Mouse (Mus musculus) mouse embryonic stem cell (cell line): ENCODE data around the gene Lbhd2.

ENCODE experiments used
- in situ Hi-C, 2 experiments: fragments of 300-500 bp; cut with MboI; formaldehyde crosslinking; loops; 1 replicate in 1 of 2; 3 replicates in 1 of 2; pipeline ENCODE4 v1.14.3; 2019 to 2020; ENCODE audit warnings: low sequenced_read_pairs in 2 of 2, low pct_unique_long_range_greater_than_20kb in 1 of 2, mixed read lengths in 1 of 2; ENCODE audit not compliant: unreplicated experiment in 1 of 2

The Lbhd2 gene

GRCm38 (mm10) chr12:111443011-111443870 lies 36.6 kb downstream of the Lbhd2 start:
- in situ Hi-C loops = no loop called here

DNA sequence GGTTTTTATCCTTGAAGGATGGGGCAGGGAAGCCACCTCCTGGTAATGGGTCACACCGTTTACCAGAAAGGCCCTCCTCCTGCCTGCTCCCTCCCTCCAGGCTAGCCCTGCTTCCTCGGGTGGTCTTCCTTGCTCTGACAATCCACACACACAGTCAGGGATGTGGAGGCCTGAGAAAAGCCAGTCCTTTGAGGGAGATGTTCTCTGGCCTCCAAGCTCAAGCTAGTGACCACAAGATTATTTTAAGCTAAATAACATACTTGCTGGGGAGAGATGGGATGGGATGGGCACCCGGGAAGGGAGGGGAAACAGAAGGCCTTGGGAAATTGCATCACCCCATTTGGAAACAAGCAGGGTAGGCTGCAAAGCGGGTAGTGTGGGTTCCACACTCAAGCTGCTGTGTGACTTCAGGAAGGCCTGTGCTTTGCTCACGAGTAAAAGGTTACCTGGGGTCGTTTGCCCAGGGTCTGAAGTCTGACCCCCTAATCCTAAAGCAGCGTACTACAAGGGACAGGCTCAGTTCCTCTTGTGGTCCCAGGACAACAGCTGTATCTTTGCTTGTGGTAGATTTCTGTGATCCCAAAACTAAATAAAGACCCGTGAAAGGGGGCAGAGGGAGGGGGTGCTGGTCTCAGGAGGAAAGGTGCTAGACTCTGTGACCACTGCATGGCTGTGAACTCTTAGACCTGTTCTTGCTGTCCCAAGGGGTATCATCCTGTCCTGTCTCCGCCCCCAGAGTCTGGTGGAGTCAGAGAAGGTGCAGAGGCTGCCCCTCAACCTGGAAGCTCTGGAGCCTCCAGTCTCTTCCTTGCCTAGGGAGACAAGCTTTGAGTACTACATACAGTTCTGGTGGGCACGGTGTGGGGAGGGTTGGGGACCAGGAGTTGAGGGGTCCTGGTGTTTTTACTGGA lies 37.6 kb downstream of the Lbhd2 start:
- in situ Hi-C loops = no loop called here

DNA sequence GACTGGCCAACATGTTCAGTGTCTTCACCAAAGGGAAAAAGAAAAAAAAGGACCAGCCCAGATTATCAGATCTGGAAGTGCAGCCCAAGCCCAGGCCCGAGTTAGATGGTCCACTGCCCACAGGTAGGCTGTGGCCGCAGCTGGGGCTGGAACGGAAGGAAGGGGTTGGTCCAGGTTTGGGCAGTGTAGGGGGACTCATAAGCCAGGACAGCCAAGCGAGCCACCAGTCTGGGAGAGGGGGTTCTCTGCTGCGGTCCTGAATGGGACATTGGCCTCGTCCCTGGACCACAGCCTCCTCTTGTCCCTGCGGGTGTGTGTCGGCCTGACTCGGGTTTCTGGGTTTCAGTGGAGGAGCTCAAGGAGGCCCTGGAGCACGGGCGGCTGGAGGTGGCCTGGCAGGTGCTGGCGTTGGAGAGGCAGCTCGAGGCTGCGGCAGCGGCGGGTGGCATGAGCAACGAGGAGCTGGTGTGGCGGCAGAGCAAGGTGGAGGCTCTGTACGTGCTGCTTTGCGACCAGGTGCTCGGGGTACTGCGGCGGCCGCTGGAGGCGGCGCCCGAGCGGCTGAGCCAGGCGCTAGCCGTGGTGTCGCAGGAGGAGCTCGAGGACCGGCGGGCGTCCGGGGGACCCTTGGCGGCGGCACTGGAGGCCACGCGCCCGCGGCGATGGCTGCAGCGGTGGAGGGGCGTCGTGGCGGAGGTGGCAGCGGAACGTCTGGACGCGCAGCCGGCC lies 38.7 kb downstream of the Lbhd2 start:
- in situ Hi-C loops = no loop called here

DNA sequence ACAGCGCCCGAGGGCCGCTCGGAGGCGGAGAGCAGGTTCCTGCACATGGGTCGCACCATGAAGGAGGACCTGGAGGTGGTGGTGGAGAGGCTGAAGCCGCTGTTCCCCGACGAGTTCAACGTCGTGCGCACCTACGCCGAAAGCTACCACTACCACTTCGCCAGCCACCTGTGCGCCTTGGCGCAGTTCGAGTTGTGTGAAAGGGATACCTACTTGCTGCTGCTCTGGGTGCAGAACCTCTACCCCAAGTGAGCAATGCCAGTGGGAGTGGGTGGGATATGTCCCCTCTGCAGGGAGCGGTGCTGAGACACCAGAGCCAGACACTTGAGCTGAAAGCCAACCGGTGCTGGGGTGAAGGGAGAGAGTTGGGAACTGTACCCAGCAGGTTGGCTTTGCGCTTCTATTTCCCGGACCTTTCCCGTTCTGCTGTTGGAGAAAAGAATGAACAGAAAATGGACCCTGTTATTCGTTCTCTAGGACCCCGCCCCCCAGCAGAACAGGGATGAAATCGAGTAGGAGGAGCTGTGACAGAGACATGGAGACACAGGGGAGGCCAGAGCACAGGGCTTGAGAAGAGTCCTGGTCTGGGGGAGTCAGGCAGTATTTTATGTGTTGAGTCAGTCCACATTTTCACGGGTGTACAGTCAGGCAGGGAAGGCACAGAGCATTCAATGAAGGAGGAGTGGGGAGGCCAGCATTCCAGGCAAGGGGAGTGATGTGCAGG lies 39.4 kb downstream of the Lbhd2 start:
- in situ Hi-C loops = no loop called here

DNA sequence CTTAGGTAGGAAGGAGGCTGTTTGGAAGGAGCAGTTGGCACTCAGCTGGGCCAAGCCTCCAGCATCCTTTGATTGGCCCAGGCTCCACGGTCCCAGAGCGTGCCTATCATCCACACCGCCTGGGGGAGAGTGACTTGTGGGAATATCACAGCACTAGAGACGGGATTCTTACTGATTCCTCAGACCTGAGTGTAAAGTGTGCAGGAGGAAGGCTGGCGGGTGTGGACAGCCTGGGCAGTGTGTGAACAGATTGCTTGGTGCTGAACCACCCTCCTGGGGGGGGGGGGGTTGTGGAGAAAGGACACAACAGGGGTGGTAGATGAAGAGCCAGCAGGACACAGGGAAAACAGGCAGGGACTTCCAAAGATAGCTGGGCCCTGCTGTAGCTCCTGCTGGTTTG lies 40.1 kb downstream of the Lbhd2 start:
- in situ Hi-C loops = no loop called here

DNA sequence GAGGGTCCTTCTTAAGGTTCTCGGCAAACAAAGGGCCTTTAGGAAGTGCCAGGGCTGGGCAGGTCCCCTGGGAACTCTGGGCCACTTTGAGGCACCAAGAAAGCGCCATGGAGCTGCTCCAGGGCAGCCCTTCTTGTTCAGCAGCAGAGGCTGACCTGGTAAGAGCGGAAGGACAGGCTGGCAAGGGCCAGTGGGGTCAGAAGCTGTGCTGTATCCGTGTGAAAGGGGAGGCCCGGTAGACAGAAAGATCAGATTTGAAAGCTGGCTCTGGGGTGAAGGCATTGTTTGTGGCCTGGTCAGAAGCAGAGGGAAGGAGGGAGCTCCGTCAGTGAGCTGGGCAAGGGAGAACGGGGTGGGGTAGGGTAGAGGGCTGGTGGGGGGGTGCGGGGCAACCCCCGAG lies 40.7 kb downstream of the Lbhd2 start:
- in situ Hi-C loops = no loop called here

GRCm38 (mm10) chr12:111447898-111448760 lies 41.5 kb downstream of the Lbhd2 start:
- in situ Hi-C loops = no loop called here

DNA sequence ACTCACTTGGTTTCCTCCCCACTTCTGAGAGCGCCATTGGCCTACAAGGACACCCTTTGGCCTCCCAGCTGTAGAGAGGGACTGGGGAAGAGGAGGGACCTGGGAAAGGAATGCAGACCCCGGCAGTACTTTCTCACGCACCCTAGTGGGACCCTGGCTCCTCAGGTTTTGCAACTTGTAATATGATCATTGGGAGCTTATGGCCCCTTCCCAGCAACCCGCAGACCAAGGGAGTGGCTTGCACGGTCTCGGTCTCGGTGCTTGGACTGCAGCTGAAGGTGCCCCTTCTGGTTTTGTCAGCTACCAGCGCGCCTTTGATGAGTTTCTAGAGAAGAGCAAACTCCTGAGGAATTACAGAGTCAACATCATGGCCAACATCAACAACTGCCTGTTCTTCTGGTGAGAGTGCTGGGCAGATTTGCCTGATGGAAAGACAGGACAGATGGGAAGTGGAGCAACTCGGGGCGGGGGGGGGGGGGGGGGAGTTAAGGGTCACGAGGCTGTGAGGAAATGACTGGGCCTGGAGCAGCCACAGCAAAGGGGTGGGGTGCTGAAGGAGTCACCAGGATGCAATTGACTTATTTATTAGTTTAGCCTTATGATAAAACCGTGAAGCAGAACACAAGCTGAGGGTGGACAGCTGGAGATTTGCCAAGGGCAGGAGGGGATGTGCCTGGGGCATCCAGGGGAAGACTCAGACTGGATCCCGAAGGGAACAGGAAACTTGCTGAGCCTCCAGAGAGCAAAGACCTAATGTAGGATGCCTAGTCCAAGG lies 42.5 kb downstream of the Lbhd2 start:
- in situ Hi-C loops = no loop called here

- in situ Hi-C loops = no loop called here
Observed at GRCm38 (mm10) chr12:111450359-111450758, 43.8 kb downstream of the Lbhd2 start.

DNA sequence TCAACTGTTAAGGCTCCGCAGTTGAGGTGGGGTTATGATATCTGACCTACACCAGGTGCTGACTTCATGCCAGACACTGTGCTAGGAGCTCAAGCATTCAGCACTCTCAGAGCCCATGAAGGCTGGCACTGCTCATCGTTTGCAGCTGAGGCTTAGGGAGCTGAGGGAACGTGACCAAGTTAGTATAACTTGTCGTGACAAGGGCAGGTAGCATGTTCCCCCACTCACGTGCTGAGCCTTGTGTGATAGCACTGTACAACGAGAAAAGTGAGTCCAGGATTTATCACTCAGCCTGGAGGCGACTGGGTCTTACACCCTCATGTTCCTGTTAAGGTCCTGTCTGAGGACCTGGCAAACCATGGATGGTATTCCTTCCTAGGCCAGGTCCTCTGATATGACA lies 45.0 kb downstream of the Lbhd2 start:
- in situ Hi-C loops = no loop called here

DNA sequence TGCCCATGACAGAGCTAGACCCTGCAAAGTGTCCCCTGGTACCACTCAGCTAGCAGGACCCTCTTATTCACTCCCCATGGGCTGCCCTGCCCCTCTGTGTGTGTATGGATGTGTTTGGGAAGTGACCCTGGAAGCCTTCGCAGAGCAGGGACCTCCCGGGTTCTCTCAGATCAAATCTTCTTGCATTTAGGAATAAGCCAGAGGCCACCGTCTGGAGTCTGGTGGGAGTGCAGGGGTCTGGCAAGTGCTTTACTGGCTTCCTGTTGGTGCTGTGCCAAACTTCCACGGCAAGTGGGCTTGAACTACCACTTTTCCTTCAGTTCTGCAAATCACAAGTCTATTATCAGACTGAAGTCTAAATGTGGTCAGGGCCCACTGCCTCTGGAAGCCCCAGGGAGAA lies 47.4 kb downstream of the Lbhd2 start:
- in situ Hi-C loops = no loop called here

GRCm38 (mm10) chr12:111454543-111455280 lies 48.1 kb downstream of the Lbhd2 start:
- in situ Hi-C loops = no loop called here

DNA sequence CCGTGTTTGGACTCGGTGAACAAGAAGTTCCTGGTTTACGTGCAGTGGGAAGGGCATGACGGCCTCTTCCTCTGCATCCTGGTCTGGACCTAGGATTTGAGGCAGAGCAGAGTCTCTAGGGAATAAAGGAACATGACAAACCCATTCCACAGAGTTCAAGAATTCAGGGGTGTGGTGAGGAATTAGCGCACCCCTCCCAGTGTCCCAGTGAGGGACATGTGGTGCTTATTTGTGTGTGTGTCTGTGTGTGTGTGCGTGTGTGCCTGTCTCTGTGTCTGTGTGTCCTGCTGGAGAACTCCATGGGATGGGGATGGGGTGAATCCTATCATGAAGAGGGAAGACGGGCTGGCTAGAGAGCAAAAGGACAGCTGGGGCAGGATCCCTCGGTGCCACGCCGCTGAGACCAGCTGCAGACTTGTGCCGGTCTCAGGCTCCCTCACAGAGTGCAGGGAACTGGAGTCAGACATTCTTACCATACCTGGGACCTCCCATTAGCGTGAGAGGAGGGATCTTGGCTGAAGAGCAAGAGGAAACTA lies 48.8 kb downstream of the Lbhd2 start:
- in situ Hi-C loops = no loop called here

- in situ Hi-C loops = no loop called here
Observed at GRCm38 (mm10) chr12:111455860-111456259, 49.3 kb downstream of the Lbhd2 start.

- in situ Hi-C loops = no loop called here
Observed at GRCm38 (mm10) chr12:111457742-111458141, 51.1 kb downstream of the Lbhd2 start.
